Comparison of ENCODE assay signal across 32 mouse cellular contexts in genomic region chr3:87140284-87140683, GRCm38 (mm10). TPM values are rescaled to one million over a fixed set of nuclear protein-coding genes. Genes with fewer than 3 reads are reported as not detected.
DNase-seq lines count a peak whose midpoint lies in the region; ATAC-seq lines count a peak whose summit lies in the region.
"Had no signal": no experiment of that assay in that cellular context is flagged by ENCODE, and none has a peak within 500 bp of the region (broad histone marks: within the 10 kb centered on the region; RNA-seq: fewer than 3 reads in every experiment).

No protein-coding gene starts in this region.

- no peak overlapping the region for H3K9ac ChIP-seq in forebrain, embryonic 14.5 days (ENCODE audit: low read length)
- H3K9ac ChIP-seq in midbrain, embryonic 12.5 days (replicated peaks), result no peak overlapping the region
- H3K9ac ChIP-seq in midbrain, embryonic 16.5 days (ENCODE audit: low read depth, low read length), result no peak overlapping the region
- no peak overlapping the region for H3K9ac ChIP-seq in forebrain, embryonic 13.5 days
- H3K9ac ChIP-seq in midbrain, embryonic 15.5 days, result no peak overlapping the region
- H3K9ac ChIP-seq: embryonic facial prominence, embryonic 12.5 days; heart, embryonic 13.5 days; intestine, embryonic 15.5 days; limb, embryonic 15.5 days; liver, embryonic 14.5 days had no signal

- no peak for ATAC-seq in forebrain, embryonic 14.5 days
- no peak for ATAC-seq in midbrain, embryonic 12.5 days (ENCODE audit: low FRiP score, low read depth)
- ATAC-seq in midbrain, embryonic 16.5 days, result no peak
- 0 out of 2 replicates have a peak, but pooled peaks have one; percentile 27 for ATAC-seq in forebrain, embryonic 13.5 days
- ATAC-seq in midbrain, embryonic 15.5 days (replicated peaks), result no peak
- ATAC-seq in cerebellum, adult (ENCODE audit: insufficient number of reproducible peaks, low FRiP score, low TSS enrichment), result no peak
- no peak for ATAC-seq in megakaryocyte progenitor cell, adult 5-6 weeks (replicated peaks; ENCODE audit: poor library complexity)
- ATAC-seq: activated CD4-positive, CD25-positive, alpha-beta regulatory T cell, adult 4 months; intestine, embryonic 15.5 days had no signal

- no peaks in the 10 kb centered on the region for H3K27me3 ChIP-seq in forebrain, embryonic 10.5 days (ENCODE audit: poor library complexity, severe bottlenecking)
- H3K27me3 ChIP-seq in forebrain, embryonic 14.5 days (replicated peaks; ENCODE audit: control insufficient read depth, insufficient read depth, low read length), result no peaks in the 10 kb centered on the region
- H3K27me3 ChIP-seq in midbrain, embryonic 12.5 days, result no peaks in the 10 kb centered on the region
- no peaks in the 10 kb centered on the region for H3K27me3 ChIP-seq in midbrain, embryonic 16.5 days (ENCODE audit: control insufficient read depth, insufficient read depth, low read depth, low read length)
- H3K27me3 ChIP-seq in forebrain, embryonic 13.5 days, result no peaks in the 10 kb centered on the region
- no peaks in the 10 kb centered on the region for H3K27me3 ChIP-seq in midbrain, embryonic 15.5 days (replicated peaks)
- H3K27me3 ChIP-seq: embryonic facial prominence, embryonic 12.5 days; heart, embryonic 13.5 days; intestine, embryonic 15.5 days; limb, embryonic 15.5 days had no signal

- DNase-seq in forebrain, embryonic 10.5 days (ENCODE audit: extremely low spot score, low spot score), result no peak
- no peak for DNase-seq in forebrain, embryonic 14.5 days (ENCODE audit: low spot score)
- DNase-seq: adrenal gland, adult 2 months; cerebellum, adult 11 months; cerebellum, adult 9-10 months; embryo, embryonic 11 days; heart, adult 2 months; heart, postnatal 10 days; kidney, adult 2 months; kidney, postnatal 4 days; lung, adult 2 months; lung, postnatal 10 days; right cerebral cortex, adult 18-20 months; spleen, adult 18-20 months; thymus, postnatal 14 days had no signal

- WGBS in forebrain, embryonic 10.5 days, result 73% methylated on average over 5 of the region's 5 CpGs
- WGBS in forebrain, embryonic 14.5 days, result 28% methylated on average over 5 of the region's 5 CpGs
- 72% methylated on average over 5 of the region's 5 CpGs for WGBS in midbrain, embryonic 12.5 days
- 65% methylated on average over 5 of the region's 5 CpGs for WGBS in midbrain, embryonic 16.5 days
- WGBS in forebrain, embryonic 13.5 days, result 39% methylated on average over 5 of the region's 5 CpGs
- WGBS in midbrain, embryonic 15.5 days, result 60% methylated on average over 5 of the region's 5 CpGs

- no peak overlapping the region for H3K4me3 ChIP-seq in forebrain, embryonic 10.5 days
- H3K4me3 ChIP-seq in forebrain, embryonic 14.5 days (ENCODE audit: low read depth, low read length), result no peak overlapping the region
- H3K4me3 ChIP-seq in midbrain, embryonic 12.5 days, result no peak overlapping the region
- no peak overlapping the region for H3K4me3 ChIP-seq in midbrain, embryonic 16.5 days (ENCODE audit: low read depth, low read length)
- no peak overlapping the region for H3K4me3 ChIP-seq in forebrain, embryonic 13.5 days
- H3K4me3 ChIP-seq in midbrain, embryonic 15.5 days, result no peak overlapping the region
- H3K4me3 ChIP-seq: embryonic facial prominence, embryonic 12.5 days; heart, adult 2 months; heart, embryonic 13.5 days; intestine, embryonic 15.5 days; limb, embryonic 10.5 days; limb, embryonic 15.5 days; myocyte had no signal

- H3K4me1 ChIP-seq in forebrain, embryonic 10.5 days, result peaks cover 70% of the 10 kb centered on the region
- peaks cover 12% of the 10 kb centered on the region; the same call in 1 of the 2 replicates for H3K4me1 ChIP-seq in forebrain, embryonic 14.5 days (ENCODE audit: control insufficient read depth, insufficient read depth, low read length)
- H3K4me1 ChIP-seq in midbrain, embryonic 12.5 days, result peaks cover 36% of the 10 kb centered on the region
- peaks cover 14% of the 10 kb centered on the region for H3K4me1 ChIP-seq in midbrain, embryonic 16.5 days (ENCODE audit: control insufficient read depth, insufficient read depth, low read length)
- peaks cover 36% of the 10 kb centered on the region for H3K4me1 ChIP-seq in forebrain, embryonic 13.5 days
- peaks cover 37% of the 10 kb centered on the region for H3K4me1 ChIP-seq in midbrain, embryonic 15.5 days

- no peak overlapping the region for H3K4me2 ChIP-seq in forebrain, embryonic 14.5 days (ENCODE audit: low read length)
- no peak overlapping the region for H3K4me2 ChIP-seq in midbrain, embryonic 12.5 days (replicated peaks)
- no peak overlapping the region for H3K4me2 ChIP-seq in midbrain, embryonic 16.5 days (ENCODE audit: low read length)
- H3K4me2 ChIP-seq in forebrain, embryonic 13.5 days, result no peak overlapping the region
- no peak overlapping the region for H3K4me2 ChIP-seq in midbrain, embryonic 15.5 days
- H3K4me2 ChIP-seq: embryonic facial prominence, embryonic 12.5 days; heart, embryonic 13.5 days; intestine, embryonic 15.5 days; limb, embryonic 15.5 days had no signal

- H3K9me3 ChIP-seq in forebrain, embryonic 10.5 days, result no peaks in the 10 kb centered on the region
- no peaks in the 10 kb centered on the region for H3K9me3 ChIP-seq in forebrain, embryonic 14.5 days (replicated peaks; ENCODE audit: control insufficient read depth, low read length)
- no peaks in the 10 kb centered on the region for H3K9me3 ChIP-seq in midbrain, embryonic 12.5 days
- H3K9me3 ChIP-seq in midbrain, embryonic 16.5 days (replicated peaks; ENCODE audit: control insufficient read depth, low read length, poor library complexity, severe bottlenecking), result no peaks in the 10 kb centered on the region
- H3K9me3 ChIP-seq in forebrain, embryonic 13.5 days (replicated peaks), result no peaks in the 10 kb centered on the region
- H3K9me3 ChIP-seq in midbrain, embryonic 15.5 days, result no peaks in the 10 kb centered on the region
- H3K9me3 ChIP-seq: embryonic facial prominence, embryonic 12.5 days; heart, embryonic 13.5 days; intestine, embryonic 15.5 days; limb, embryonic 10.5 days; limb, embryonic 15.5 days had no signal

- peak overlapping the region; percentile 3; the same call in 1 of the 2 replicates for H3K27ac ChIP-seq in forebrain, embryonic 10.5 days
- H3K27ac ChIP-seq in forebrain, embryonic 14.5 days (ENCODE audit: low read depth, low read length), result no peak overlapping the region
- H3K27ac ChIP-seq in midbrain, embryonic 12.5 days (replicated peaks), result peak overlapping the region; percentile 47; the same call in 1 of the 2 replicates
- no peak overlapping the region for H3K27ac ChIP-seq in midbrain, embryonic 16.5 days (ENCODE audit: low read length)
- H3K27ac ChIP-seq in forebrain, embryonic 13.5 days, result no peak overlapping the region
- 0 out of 2 replicates have a peak overlapping the region, but pooled peaks have one; percentile 6 for H3K27ac ChIP-seq in midbrain, embryonic 15.5 days
- H3K27ac ChIP-seq: embryonic facial prominence, embryonic 12.5 days; heart, adult 2 months; heart, embryonic 13.5 days; intestine, embryonic 15.5 days; limb, embryonic 10.5 days; limb, embryonic 15.5 days; liver, embryonic 14.5 days; macrophage had no signal

- peaks cover 73% of the 10 kb centered on the region for H3K36me3 ChIP-seq in forebrain, embryonic 10.5 days (replicated peaks)
- H3K36me3 ChIP-seq in forebrain, embryonic 14.5 days (ENCODE audit: control insufficient read depth, insufficient read depth, low read length), result peaks cover 12% of the 10 kb centered on the region
- H3K36me3 ChIP-seq in midbrain, embryonic 12.5 days, result peaks cover 19% of the 10 kb centered on the region
- no peaks in the 10 kb centered on the region for H3K36me3 ChIP-seq in midbrain, embryonic 16.5 days (ENCODE audit: control insufficient read depth, insufficient read depth, low read length)
- H3K36me3 ChIP-seq in forebrain, embryonic 13.5 days (ENCODE audit: poor library complexity, severe bottlenecking), result peaks cover 23% of the 10 kb centered on the region
- H3K36me3 ChIP-seq in midbrain, embryonic 15.5 days (replicated peaks), result no peaks in the 10 kb centered on the region
- H3K36me3 ChIP-seq: intestine, embryonic 15.5 days had no signal

RNA-seq across cellular contexts. Expression of gene Kirrel, which starts 34.3 kb away (rescaled TPM):
- 13.1 and 14.3 TPM in 2 replicates for polyA plus RNA-seq in forebrain, embryonic 10.5 days (2016; fragmentation: Nextera tagmentation; extraction: Ambion mirVana)
- polyA plus RNA-seq in forebrain, embryonic 14.5 days (2014; fragmentation: Nextera tagmentation; extraction: Ambion mirVana), result 2.2 and 2.9 TPM in 2 replicates
- polyA plus RNA-seq in midbrain, embryonic 12.5 days (2016; fragmentation: Nextera tagmentation; extraction: Ambion mirVana), result 12.9 and 13.5 TPM in 2 replicates
- 5.6 and 6.9 TPM in 2 replicates for polyA plus RNA-seq in midbrain, embryonic 16.5 days (2015; fragmentation: Nextera tagmentation; extraction: Ambion mirVana)
- 5.8 and 7.4 TPM in 2 replicates for polyA plus RNA-seq in forebrain, embryonic 13.5 days (2015; fragmentation: Nextera tagmentation; extraction: Ambion mirVana)
- polyA plus RNA-seq in midbrain, embryonic 15.5 days (2015; fragmentation: Nextera tagmentation; extraction: Ambion mirVana), result 7.4 and 8.3 TPM in 2 replicates
- not detected in 2 replicates for total RNA-seq in megakaryocyte progenitor cell, adult 5-6 weeks (2015)
- not detected in 2 replicates for total RNA-seq in megakaryocyte progenitor cell, adult 5-6 weeks (2017)
- total RNA-seq: CH12.LX; neutrophil, adult 5-6 weeks had no signal
- polyA plus RNA-seq: activated CD4-positive, CD25-positive, alpha-beta regulatory T cell, adult 4 months; macrophage had no signal

Comparison
In these comparisons a context has a peak if more than half of its experiments do, and no peak if none do; other contexts are left out.
1. H3K27ac ChIP-seq: peak in forebrain, embryonic 10.5 days (single experiment), midbrain, embryonic 12.5 days (single experiment) and midbrain, embryonic 15.5 days (single experiment); none in forebrain, embryonic 14.5 days (single experiment), midbrain, embryonic 16.5 days (single experiment) and forebrain, embryonic 13.5 days (single experiment).